Mouse (Mus musculus) adrenal gland, postnatal 25 days (tissue): Measurements from ENCODE around the gene Lman1l. TPM values are rescaled to one million over a fixed set of nuclear protein-coding genes. Genes with fewer than 3 reads are reported as not detected.
A peak's percentile ranks its signal among the peaks of the same experiment; 100 is the strongest.

Experiments
- DNase-seq: peaks from one replicate; pipeline ENCODE4 v3.0.0; 2021; ENCODE audit warnings: mixed read lengths
- total RNA-seq: library from RNA; stranded (reverse); gene quantifications from 2 replicates; pipeline ENCODE4 v1.2.3, GENCODE M21; 2021

Gene Lman1l
- total RNA-seq, 1 experiment from 2014 or later, result not detected

DNA sequence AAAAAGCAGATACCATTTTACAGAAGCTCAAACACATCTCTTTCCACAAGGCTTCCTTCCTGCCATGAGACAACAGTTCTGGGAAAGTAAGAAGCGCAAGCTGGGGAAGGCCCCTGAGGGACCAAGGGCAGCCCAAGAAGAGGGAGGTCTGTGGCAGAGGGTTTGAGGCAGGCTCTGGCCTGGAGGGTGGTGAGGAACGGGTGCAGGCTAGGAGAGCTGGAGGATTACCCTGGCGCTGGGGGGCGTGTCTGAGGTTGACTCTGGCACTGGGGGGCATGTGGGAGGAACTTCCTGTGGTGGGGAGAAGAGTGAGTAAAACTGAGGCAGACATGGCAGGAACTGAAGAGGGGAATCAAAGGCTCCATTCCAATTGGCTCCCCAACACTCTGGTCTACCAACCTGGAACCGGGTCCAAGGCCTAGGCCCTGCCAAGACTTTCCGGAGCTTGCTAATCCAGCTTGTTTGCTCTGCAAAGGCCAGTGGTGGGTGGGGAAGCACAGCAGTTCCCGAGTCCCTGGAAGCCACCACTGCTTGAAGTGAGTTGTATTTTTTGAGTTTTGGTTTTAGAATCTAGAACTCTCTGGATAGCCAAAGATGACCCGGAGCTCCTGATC, 2.9 kb downstream of the Lman1l start:
- DNase-seq, result no peak

DNA sequence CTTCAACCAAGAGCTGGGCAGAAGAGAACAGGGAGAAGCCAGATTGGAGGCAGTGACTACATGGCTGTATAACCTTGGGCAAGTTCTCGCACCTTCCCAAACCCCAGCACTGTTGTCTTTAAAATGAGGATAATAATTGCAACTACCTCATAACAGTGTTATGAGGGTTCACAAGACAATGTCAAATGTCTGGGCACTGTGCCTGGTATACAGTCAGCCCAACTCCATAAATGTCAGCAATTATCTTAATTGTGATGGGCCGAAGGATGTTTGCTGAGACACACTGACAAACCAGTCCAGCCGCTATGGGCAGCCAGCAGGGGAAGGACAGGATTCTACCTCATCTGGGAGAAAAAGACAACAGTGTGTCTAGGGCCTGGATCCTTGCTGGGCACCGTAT, 5.8 kb downstream of the Lman1l start:
- DNase-seq, result peak; percentile 30

DNA sequence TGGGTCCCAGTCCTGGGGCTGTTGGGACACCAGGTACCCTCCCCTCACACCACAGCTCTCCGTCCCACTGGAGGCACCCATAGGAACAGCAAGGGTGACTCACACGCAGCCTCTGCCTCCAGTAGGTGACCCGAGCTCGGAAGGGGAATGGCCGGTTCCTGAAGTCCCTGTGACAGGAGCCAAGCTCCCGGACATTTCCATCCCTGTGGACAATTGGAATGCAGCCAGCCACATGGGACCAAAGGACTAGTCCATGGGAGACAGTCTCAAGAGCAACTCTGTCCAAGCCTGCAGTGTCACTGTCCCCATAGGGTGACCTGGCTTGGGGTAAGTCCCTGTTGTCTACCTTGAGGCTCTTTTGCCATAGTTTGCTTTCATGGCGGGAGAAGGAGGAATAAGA, 6.6 kb downstream of the Lman1l start:
- no peak for DNase-seq

DNA sequence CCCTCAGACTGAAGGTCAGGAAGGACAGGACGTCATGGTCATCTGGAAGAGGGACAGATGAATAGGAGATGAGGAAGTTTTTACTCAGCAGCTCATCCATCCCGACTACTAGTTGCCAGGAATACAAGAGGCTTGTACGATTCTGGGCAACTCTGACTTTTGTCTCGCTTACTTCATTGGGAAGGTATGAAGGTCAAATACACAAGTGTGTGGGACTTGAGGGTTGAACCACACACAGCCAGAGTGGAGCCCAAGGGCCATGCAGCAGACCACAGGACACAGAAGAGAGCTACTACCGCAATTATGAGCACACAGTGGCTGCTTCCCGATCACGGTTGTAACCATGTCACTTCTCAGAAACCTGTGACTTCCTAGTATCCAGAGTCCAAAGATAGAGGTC, 8.0 kb downstream of the Lman1l start:
- DNase-seq, result no peak

DNA sequence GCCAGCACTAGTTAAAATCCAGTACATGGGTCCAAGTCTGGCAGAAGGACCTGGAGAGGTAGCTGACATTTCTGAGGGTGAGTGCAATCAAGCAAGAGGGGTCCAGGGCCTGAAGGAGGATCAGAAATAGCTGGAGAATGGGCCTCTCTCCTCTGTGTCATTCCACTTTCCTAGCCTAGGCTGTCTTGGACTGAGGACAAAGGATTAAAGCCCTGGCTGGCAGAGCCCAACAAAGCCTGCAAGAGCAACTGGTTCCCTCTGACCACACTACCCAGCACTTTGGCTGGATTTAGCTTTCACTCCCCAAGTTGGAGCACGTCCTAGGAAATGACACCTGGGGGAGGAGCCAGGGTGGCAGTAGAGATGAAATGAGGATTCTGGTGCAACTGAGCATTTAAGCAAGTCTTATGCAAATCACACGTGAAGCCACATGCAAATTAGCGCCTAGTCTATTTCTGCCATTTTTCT, 10.2 kb downstream of the Lman1l start:
- DNase-seq, result no peak

DNA sequence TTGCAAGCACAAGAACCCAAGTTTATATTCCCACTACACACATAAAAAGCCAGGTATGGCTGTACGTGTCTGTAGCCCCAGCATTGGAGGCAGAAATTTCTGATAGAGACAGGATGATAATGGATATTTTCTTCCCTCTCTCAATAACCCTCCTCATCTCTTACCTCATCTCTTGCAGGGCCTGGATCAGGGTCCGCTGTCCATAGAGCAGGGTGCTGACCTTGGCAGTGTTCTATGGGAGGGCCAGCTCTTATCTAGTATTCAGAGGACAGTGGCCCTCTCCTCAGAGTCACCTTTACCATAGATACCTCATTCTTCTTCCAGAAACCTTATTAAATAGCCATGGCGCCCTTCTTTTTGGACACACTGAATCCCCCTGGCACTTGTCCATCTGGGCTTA, 10.8 kb downstream of the Lman1l start:
- no peak for DNase-seq

DNA sequence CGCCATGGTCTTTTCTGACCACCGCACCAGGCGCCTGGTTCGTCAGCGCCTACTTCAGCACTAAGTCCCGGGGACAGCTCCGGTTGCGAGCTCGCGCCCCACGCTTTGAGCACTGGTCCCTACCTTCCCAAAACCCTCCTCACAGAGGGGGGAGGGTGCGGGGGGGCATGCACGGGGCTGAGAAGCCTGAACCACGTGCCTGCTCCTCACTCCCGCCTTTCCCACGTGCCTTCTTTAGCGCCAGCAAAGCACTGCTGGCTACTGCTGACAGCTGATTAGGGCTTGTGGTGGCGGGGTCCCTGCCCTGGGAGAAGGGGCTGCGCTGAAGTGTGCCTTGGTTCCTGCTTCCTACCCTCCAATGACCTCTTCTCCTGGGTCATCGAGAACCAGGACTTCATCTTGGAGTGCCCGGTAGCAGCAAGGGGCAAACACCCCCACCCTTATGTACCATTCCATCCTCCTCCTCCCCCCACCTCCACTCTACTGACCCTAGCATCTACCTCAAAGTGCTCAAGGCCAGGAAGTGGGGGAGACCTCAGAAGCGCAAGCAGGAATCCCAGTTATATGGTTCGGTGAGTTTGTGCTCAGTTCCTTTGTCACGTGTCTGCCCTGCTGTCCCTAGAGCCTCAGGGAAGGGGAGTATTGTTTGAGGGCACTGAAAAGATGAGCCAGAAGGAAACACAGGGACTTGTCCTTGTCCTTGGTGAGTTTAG, 14.3 kb downstream of the Lman1l start, which contains the start of gene Cplx3:
Gene Cplx3, minus strand, starts transcription at position 143 of the 713 bp plus-strand sequence.
- DNase-seq, result peak; percentile 47

DNA sequence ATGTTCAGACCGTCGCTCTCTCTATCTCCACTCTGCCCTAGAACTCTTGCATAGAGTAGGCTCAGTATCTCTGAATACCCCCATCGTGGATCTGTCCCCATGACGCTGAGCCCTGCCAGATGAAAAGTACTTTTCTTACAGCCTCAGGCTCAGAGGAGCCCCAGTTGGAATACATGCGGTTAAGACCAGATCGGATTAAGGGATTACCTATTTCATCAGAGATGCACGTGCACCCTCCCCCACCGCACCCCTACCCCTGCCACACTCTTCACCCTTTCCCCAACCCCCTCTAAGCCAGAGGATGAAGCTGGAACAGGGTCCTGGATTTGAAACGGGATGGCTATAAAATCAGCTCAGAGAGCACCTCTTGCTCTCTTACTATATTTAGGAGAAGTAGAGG, 15.1 kb downstream of the Lman1l start:
- no peak for DNase-seq

DNA sequence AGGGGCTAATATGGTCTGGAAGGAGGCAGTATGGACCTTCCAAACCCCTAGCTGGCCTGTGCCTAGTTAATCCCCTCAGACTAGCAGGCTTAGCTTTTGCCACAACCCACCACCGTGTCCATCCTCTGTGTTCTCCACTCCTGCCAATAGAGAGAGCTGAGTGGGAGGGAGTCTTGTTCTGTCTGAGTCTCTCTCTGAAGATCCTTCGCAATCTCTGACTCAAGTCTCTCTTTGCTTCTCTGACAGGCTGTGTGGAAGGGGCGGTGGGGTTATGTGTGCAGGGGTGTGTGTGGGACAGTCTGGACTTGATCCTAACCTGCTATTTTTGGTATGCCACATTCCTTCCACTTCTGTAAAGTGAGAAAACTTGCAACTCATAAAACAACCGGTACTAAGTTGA, 15.7 kb downstream of the Lman1l start:
- DNase-seq, result no peak

DNA sequence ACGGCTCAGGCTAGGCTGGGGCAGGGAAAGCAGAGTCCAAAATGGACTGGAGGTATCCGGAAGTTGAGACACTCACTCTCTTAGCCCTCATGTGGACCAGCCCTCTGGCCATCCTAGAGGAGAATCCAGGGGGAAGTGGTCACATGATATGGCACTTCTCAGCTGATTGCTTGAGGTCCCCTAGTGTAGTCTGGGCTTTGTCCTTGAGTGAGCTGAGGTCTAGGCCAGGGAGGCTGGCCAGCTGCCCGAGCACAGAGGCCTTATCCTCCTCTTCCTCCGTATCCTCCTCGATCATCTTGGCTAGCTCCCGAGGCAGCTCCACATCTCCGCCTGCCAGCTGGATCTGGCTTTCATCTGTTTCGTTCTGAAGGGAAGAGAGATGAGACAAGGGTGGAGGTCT, 18.5 kb downstream of the Lman1l start:
- DNase-seq, result no peak

DNA sequence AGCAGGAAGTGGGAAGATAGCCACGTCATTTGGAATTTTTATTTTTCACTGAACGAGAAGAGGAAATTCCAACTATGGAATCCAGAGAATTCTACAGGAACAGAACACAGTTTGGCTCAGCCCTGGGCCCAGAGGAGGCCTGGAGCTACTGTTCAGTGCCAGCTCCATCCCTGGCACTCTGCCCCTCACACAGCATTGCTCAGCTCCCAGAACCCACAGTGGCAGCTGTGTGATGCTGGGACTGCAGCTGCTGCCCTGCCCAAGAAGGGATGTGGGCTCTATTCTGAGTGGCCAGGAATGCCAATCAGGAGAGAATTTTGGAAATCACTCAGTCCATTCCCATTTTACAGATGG, 19.2 kb downstream of the Lman1l start:
- no peak for DNase-seq

DNA sequence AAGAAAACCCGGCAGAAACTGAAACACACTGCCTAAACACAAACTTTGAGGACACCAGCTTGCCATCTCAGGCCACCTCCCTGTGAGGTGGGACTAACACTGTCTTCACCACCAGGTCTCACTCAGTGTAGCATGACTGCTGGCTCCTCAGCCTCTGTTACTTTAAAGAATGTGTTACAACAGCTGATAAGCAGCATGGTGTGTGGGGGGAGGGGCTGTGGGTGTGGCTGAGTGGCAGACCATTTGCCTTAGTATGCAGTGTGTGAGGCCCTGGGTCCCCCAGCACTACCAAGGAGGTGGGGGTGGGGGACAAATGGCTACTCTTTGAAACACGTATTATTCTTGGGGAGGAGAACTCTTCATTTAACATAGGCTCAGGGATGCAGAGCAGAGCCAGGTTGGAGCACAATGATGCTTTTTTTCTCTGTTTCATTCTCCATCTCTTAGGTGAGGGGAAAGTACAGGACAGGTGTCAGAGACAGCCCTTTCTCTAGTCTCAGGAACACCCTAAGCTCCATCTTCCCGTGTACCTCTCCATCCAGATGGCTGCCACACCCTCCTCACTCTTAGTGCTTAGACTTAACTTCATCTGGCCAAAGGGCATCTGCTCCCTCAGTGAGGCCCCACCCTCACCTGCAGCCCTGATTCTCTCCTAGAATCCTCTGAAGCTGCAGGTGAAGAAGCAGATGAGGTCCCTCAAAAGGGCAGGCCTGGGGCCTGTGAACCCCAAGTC, 19.8 kb downstream of the Lman1l start:
- DNase-seq, result no peak

DNA sequence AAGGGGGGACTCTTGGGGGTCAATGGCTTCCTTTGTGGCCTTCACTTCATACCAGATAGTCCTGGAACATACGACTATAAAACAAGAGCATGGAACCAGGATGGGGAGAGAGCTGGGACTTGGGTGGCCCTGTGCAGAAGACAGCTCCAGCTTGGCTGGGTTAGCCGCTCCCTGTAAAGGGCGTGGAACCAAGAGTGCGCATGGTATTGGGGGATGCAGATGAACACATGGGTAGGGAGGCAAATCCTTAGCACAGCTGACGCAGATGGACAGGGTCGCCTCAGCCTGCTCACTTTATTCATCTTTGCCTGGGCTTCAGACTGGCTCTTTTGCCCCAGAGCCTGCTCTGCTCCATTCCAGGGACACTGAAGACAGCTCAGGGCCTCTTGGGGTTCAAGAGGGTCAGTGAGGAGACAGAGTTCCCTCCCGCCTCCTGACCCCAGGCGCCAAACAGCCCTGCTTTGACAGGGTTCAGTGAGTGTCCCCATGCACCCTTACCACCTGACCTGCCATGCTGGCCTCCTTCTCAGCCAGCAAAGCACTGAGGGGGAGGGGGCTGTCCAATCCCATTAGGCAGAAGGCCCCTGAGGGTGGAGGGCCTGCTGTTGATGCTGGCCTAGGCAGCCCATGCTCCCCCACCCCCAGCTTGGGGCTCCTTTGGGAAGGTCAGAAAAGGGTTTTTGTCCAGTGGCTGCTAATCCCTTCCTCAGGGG, 21.6 kb downstream of the Lman1l start:
- no peak for DNase-seq

DNA sequence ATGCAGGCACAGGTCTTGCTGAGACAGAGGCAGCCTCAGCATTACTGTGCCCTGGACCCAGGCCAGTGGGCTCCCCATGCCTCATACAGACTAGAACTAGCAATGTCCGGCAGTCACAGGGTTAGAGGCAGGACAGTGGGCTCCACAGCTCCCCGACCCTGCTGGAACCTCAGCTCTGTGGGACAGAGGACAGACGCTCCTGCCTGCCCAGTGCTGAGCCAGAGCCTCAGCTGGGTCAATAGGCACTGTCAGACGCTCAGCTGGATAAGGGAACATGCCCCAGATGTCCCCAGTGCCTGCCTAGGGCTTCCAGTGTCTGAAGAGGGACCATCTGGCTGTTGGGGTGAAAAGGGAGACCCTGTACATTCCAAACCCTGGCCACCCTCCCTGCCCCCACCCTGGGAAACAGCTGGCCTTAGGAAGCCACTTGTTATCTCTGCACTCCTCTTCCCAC, 22.6 kb downstream of the Lman1l start:
- DNase-seq, result no peak

DNA sequence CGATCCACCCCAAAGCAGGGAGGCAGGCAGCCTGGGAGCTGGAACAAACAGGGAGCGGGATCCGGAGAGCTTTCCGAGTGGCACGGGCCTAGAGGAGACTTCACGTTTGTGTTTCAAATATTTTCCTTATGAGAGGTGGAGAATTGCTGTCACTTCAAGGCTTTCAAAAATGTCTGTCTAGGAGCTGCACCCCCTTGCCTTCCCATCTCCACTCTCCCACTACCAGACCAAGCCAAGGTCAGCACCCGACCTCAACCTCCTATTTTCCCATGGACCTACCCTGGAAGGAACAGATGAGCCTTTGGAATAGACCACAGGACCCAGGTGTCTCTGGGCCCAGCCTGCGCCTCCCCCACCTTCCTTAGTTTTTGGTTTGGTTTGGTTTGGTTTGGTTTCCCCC, 23.3 kb downstream of the Lman1l start:
- DNase-seq, result no peak

DNA sequence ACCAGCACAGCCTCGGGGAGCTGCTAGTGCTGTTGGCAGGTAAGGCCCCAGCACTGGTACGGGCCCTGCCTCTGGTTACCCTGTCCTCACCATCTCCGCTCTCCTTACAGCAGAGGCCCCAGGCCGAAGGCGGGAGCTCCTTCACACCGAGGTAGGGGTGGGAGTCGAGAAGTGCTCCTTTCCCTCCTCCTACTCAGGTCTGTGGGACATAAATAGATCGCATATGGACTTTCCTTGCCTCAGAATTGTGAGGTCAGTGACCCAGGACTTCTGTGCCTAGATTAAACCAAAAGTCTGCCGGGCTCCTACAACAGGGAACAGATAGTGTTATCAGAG, 26.4 kb downstream of the Lman1l start:
- no peak for DNase-seq

DNA sequence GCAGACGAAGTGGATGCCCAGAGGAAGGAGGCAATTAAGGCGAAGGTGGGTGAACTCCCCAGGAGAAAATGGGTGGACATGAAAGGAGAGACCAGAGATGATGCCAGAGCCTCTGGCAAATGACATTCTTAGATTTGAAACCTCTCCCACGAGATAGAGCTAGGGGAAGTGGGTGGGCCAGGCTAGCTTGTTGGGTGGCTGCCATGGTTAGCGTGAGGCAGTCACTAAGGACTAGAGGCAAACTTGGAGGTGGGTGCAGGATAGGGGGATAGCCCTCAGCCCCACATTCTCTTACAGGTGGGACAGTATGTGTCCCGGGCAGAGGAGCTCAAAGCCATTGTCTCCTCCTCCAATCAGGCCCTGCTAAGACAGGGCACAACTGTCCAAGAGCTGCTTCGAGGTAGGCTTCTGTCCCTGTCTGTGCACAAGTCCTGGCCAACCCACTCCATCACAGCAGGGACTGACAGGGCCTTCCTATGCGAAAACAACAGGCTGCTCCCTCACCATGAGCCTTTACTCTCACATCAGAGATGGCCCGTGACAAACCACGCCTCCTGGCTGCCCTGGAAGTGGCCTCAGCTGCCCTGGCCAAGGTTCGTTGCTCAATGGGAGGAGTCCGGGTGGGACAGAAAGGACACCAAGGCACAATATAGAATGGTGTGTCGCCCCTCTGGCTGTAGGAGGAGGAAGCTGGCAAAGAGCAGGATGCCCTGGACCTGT, 27.0 kb downstream of the Lman1l start:
- DNase-seq, result no peak

DNA sequence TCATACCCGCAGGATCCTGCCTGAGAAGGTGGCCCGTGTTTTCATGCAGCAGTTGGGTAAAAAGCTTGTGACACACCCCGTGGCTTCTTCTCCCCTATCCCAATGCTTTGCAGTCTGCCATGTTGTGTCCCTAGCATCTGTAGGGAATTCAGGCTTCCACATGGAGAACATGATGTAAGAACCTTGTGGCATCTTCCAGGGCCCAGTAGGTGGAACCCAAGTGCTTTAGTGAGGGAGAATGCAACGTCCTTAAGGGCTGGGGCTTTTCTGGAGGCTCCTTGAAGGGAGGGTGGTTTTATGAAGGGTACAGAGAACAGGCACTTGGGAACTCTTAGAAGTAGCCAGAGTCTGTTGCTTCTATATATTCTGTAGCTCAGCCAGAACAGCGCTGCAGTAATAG, 29.8 kb downstream of the Lman1l start:
- no peak for DNase-seq

DNA sequence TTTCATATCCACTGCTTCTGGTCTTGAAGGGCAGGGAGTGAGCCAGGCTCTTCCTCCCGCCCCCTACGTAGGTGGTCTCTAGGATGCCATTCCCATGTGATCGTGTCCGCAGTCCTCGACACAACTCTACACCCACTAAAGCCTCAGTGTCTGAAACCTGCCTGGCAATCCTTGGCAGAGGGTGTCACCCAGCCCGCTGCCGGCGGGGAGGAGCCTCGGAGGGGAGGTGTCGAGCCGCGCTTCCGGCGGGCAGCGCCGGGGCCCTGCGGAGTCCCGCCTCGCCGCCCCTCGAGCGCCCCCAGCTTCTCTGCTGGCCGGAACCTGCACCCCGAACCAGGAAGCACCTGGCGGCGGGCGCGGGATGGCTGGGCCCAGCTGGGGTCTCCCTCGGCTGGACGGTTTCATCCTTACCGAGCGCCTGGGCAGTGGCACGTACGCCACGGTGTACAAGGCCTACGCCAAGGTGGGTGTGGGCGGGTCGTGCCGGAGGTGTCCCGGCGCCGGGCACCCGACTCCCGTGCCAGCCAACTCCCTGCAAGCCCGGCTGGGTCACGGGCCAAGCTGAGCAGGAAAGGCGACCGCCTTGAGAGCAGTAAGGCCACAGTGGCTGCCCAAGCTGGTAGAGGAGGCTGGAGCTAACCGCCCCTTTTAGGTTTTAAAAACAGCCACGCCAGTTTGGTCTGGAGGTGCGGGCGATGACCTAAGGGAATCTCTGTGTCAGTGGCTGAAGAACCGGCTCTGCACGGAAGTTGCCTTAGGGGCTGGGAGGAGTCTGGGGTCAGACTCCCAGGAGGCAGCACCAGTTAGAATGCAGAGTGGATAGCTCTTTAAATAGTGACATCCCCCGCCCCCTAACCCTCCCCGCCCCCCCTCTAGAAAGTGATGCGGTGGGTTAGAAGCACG, 31.1 kb downstream of the Lman1l start, which contains the start of gene Ulk3:
Gene Ulk3, plus strand, starts transcription at position 229 of the 903 bp plus-strand sequence.
- peak; percentile 84 for DNase-seq

DNA sequence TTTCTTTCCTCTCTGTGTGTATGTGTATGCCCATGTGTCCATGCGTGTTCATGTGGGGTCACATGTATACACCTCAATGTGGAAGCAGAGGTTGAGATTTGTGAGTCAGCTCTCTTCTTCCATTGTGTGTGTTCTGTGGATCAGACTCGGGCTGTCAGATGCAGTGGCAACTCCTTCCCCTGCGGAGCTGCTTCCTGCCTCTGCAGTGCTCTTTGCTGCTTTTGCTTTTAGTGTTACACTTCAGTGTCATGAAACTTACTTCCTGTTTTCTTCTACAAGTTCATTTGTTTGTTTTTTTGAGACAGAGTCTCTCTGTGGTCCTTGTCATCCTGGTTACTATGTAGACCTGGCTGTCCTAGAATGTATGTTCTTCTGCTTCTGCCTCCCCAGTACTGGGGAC, 35.6 kb downstream of the Lman1l start:
- DNase-seq, result no peak
